Mouse (Mus musculus): ENCODE data around the gene Them5.

The Them5 gene

GRCm38 (mm10) chr3:94372641-94373040, 30.7 kb downstream of the Them5 start, which contains the start of gene Rorc:
Rorc (plus strand) TSS chr3:94372794.
- DNase-seq, result no peak

DNA sequence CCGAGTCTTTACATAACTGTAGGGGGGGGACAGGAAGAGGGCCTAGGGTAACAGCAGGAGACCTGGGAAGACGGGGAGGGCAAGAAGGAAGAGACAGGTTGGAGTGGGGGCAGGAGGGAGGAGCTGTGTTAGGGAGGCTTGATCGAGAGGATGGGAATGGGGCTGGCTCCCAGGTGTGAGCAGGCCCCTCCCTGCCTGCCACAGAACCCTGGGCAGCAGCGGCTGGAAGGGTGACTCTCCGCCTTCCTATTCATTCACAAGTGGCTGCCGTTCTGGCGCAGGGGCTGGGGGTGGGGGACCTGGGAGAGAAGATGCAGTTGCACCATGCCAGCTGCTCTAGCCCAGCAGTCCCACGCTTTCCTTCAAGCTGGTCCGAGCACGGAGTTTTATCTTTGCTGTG, 31.2 kb downstream of the Them5 start:
- DNase-seq, result no peak

DNA sequence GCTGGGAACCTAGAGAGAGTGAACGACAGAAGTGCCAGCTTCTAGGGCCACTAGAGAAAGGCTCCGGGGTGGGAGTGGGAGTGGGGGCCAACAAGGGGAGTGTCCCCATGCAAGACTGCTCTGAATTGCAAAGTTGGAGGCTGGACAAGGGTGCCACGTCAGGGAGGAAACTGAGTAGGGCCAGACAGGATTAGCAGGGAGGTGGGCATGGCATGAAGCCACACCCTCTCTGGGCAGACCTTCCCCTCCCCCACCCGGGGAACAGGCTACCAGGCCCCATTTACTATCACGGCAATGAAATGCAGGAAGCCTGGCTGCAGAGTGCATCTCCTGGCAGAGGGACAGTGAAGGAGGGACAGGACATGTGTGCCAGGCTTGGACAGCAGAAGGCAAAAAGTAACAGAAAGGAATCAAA, 31.7 kb downstream of the Them5 start:
- no peak for DNase-seq

- DNase-seq, result no peak
Measured at GRCm38 (mm10) chr3:94374636-94375035, 32.7 kb downstream of the Them5 start.

DNA sequence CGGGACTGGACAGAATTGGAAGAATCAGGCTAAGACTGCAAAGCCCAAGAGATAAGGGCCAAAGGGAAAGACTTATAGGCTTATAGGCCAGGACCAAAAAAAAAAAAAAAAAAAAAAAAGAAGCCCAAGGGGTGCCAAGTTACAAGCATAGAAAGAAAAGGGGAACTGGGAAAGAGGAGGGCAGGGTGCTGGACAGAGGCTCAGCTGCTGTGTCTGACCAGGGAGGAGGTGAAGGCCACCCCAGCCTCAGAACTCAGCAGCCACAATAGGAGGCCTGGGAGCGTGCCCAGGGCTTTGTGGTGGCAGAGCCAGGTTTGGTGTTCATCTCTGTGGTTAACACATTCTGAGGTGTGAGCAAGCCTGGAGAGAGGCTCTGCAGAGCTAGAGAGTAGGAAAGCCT, 33.2 kb downstream of the Them5 start:
- DNase-seq, result no peak

DNA sequence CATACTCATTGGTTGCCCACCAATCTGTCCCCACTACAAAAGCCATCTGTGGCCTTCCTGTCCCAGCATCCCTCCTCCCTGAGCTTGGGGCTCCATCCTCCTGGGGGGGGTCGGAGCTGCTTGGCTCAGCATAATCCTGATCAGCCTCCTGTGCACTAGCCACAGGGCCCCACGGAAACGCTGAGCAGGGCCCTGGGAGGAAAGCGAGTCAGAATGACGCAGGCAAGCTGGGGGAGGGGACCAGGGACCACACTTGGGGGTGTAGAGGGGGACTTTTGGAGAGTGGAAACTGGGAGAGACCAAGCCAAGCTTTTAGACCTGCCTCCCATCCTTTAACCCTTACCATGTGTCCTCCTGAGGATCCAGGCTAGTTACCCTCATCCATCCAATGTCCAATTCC, 34.0 kb downstream of the Them5 start:
- no peak for DNase-seq

- no peak for DNase-seq
Measured at GRCm38 (mm10) chr3:94377028-94377923, 35.4 kb downstream of the Them5 start.

DNA sequence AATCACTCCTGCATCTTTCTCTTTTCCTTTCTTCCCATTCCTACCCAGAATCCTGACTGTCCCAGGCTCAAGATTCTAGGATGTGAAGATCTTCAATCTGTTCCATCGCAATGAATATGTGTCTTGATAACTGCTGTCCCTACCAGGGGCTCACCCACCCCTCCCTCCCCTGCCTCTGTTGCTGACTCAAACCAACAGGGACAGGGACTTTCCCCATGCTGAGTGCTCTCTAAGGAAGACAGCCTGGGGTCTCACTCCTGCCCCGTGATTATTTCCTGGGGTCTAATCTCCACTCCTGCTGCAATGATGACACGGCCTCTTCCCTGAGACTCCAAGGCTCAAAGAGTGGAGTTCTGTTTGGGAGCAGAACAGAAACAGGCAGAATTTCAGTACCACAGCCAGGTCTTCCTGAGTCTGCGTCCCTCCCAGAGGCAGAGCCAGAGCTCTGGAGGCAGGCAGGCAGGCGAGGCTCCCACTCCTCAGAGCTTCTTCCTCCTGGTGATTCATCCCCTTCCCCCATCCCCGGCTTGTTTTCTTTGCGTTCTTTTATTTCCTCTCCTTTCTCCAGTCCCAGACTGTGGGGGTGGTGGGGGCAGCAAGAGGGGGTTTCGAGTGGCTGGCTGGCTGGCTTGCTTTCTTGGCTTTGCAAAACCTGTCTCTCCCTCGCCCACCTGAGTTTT, 38.1 kb downstream of the Them5 start:
- no peak for DNase-seq

- DNase-seq, result no peak
Measured at GRCm38 (mm10) chr3:94382308-94382707, 40.4 kb downstream of the Them5 start.

GRCm38 (mm10) chr3:94383476-94383875, 41.6 kb downstream of the Them5 start:
- no peak for DNase-seq

- DNase-seq, result no peak
Measured at GRCm38 (mm10) chr3:94386671-94387070, 44.8 kb downstream of the Them5 start.

- no peak for DNase-seq
Measured at GRCm38 (mm10) chr3:94387391-94387790, 45.5 kb downstream of the Them5 start.

DNA sequence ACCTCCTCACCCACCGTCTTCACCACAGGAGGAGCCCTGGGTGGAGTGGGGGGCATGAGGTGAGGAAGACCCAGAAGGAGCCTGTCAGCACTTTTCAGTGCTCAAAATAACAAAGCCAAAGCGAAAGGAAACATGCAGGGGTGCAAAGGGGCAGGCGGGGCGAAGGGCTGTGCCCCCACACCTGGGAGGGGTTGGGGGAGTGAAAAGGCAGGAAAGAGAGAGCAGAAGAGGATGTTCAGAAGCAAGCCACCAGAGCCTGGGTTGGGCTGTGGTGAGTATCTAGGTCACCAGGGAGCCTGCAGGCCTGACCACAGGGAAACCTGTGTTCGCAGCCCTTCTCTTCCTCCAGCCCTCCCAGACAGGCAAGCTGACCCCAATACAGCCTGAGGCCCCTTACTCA, 46.1 kb downstream of the Them5 start:
- DNase-seq, result no peak

GRCm38 (mm10) chr3:94389420-94389819, 47.5 kb downstream of the Them5 start:
- DNase-seq, result no peak

GRCm38 (mm10) chr3:94391001-94391400, 49.1 kb downstream of the Them5 start:
- no peak for DNase-seq

GRCm38 (mm10) chr3:94392128-94392527, 50.2 kb downstream of the Them5 start:
- DNase-seq, result no peak

GRCm38 (mm10) chr3:94393049-94393448, 51.1 kb downstream of the Them5 start:
- no peak for DNase-seq

DNA sequence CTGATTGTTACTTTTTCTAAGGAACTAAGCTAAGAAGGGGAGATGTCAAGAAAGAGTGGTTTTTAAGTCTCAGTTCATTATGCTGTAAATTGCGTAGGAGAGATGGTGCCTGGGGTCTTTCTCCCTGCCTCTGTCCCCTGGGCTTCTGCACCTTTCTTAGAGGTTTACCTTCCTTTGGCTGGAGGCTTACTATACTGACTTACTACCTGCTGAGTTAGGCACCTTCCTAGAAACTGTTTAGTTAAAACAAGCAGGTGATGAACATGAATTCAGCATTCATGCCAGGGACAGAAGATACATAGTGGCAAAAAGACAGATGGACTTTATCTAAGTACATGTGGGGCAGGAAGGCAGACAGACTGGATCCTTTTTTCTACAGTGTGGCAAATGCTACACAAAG, 54.4 kb downstream of the Them5 start:
- no peak for DNase-seq

- DNase-seq, result no peak
Measured at GRCm38 (mm10) chr3:94396851-94397250, 55.0 kb downstream of the Them5 start.
